Mouse (Mus musculus): Measurements from ENCODE around the gene Katnal1. TPM values are rescaled to one million over a fixed set of nuclear protein-coding genes. Genes with fewer than 3 reads are reported as not detected.

Katnal1 gene
- polyA plus RNA-seq, 1 experiment from 2014 or later: 39.7 TPM

DNA sequence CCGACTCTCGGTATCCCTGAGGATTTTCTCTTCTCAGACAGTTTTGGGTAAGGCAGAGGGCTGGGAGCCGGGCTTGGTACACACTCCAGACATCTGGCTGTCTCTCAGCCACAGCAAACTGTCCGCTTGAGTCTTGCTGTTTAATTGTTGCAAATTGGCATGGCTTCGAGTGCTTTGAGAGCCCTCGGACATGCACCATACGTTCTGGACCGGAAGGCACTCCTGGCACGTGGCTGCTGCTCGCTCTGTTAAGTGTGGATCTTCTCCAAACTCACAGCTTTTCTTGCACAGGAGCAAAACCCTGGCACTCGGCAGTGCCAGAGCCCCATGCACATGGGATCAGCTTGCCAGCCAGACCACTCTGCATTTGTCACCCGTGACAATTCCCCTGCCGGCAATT, 106.3 kb downstream of the Katnal1 start:
- H3K9ac ChIP-seq (replicated peaks): no peak overlapping the region
- H3K36me3 ChIP-seq: no peaks in the 10 kb centered on the region
- peaks cover 18% of the 10 kb centered on the region for H3K4me1 ChIP-seq
- H3K27me3 ChIP-seq: peaks cover 25% of the 10 kb centered on the region
- no peak overlapping the region for H3K4me2 ChIP-seq (replicated peaks)
- H3K9me3 ChIP-seq: no peaks in the 10 kb centered on the region
- ATAC-seq (ENCODE audit: low FRiP score, low read depth): no peak
- 83% methylated on average over 13 of the region's 13 CpGs for WGBS
- no peak overlapping the region for H3K4me3 ChIP-seq
- H3K27ac ChIP-seq (replicated peaks): no peak overlapping the region

Other genes starting within 250 kb of the Katnal1 start
- 2.0 TPM in 1 of 2 replicates, not detected in the other for gene Gm42791, start 65.8 kb upstream of the Katnal1 start, polyA plus RNA-seq (2016; fragmentation: Nextera tagmentation; extraction: Ambion mirVana)